Mouse (Mus musculus) c-Kit-positive CD71-positive TER-119-positive erythroid progenitor cells, embryonic 14.5 days (primary cell): ENCODE results near the gene Gm37240.

ENCODE experiments used
- DNase-seq: peaks from one replicate; pipeline ENCODE4 v3.0.0-alpha.2; 2013; ENCODE audit warnings: low spot score

The Gm37240 gene

DNA sequence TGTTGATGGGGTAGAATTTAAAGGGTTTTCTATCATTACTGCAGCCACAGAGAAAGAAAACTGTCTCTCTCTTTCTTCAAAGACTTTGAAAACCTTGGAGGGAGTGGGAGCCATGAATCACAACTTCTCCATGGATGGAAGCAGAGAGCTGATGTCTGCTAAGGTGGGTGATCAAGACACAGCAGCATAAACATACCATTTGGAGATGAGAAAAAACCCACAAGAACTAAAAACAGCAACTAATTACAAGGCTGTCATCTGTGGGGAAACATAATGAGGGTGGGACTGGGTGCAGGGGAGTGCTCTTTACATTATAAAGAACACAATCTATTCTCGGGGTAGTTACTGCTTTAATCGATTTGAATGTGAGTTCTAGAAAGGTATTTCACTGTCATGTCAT lies 622.4 kb downstream of the Gm37240 start:
- no peak for DNase-seq

DNA sequence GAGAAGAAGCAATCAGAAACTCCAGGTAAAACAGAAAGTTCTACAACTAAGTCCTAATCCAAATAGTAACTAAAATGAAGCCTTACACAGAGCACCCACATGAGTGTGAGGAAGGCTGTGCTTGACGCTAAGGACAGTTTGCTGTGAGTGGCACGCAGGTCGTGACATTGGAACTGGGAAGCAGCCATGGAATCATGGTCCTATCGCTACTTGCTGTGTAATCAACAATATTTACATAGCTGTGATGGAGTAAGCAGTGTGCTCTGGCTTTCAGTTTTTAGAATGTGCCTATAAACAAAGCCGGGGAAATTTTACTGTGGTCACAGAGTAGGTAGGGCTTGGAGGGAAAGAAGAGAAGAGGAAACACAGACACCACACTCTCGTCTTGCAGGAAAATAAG lies 622.8 kb downstream of the Gm37240 start:
- DNase-seq = no peak

DNA sequence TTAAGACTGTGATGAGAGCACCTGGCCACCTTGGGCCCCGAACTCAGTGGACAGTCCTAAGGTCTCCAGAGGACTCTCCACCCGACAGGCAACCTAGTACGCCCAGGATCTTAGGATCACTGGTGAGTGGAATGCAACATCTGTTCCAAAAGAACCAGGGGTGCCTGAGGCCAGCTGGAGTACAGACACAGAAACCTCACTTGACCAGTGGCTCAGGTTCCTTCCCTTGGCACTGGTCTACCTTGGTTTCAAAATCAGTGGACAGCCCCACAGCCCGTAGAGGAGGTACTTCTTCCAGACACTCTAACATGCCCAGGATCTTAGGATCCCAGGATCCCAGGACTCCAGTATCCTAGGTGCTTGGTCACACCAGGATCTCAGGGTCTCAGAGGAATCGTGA lies 632.8 kb downstream of the Gm37240 start:
- DNase-seq = no peak

DNA sequence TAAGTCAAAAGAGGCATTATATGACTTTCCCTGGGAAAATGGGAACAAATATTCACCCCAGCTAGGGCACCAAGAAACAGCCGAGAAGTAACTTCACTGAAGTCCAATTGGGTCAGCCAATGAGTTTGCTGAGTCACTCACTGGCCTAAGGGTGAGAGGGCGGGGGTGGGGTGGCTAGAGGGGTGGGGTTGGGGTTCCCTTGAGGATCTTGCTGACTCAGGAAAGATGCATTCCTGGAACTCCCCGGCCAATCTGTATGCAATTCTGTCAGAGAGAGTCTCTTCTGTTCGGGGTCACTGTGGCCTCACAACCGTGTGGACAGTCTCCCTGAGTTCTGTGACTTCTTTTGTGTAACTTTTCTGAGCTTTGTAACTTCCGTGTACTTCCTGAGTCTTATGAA lies 635.7 kb downstream of the Gm37240 start:
- no peak for DNase-seq

DNA sequence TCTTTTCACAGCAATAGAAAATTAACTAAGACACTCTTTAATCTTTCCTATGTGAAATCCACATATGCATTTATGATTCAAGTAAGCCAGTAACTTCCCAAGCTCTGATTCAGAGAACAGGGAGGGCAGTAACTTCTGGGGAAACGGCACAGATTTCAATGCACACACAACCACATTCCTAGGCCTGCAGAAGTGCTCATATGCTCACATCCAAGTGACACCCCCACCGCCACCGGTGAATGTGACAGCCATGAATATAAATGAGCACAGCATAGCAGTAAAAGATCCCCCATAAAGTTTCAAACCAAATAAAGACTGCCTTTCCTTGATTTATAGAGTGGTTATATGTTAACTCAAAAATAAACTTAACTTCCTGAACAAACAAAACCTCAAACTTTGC lies 641.2 kb downstream of the Gm37240 start:
- DNase-seq = no peak

DNA sequence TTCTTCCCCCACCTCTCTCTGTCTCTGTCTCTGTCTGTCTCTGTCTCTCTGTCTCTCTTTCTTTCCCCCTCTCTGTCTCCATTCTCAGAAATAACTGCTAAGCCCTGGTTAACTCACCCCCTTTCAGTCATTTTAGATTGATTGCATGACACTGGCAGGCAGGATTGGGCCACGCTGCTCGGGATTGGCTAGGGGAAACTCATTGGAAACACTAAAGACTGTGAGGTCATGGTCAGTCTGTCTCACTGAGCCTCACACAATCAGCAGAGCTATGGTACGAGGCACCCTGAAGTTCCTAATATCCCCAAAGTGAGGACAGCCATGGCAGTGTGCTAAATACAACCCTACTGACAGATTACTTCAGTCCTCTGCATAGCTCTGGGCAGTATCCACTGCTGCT lies 650.8 kb downstream of the Gm37240 start:
- DNase-seq = no peak

DNA sequence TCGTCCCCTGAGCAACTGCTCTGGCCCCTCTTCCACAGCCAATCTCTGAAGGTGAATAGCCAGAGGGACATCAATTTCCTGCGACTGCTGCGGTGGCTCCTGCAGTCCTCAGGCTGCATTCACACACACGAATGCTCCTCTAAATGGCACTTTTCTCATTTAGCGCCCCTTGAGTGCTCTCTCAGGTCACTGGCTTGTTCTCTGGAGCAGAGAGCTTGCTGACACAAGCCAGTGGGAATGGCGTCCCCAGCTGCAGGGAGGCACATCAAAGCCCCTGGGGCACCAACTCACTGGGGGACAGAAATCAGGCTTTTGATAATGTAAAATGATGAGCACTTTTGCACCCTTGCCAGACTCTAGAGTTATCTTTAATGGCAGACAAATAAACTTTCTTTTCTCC lies 654.5 kb downstream of the Gm37240 start:
- no peak for DNase-seq

- DNase-seq = no peak
Observed at GRCm38 (mm10) chr3:85222046-85222445, 665.3 kb downstream of the Gm37240 start.

DNA sequence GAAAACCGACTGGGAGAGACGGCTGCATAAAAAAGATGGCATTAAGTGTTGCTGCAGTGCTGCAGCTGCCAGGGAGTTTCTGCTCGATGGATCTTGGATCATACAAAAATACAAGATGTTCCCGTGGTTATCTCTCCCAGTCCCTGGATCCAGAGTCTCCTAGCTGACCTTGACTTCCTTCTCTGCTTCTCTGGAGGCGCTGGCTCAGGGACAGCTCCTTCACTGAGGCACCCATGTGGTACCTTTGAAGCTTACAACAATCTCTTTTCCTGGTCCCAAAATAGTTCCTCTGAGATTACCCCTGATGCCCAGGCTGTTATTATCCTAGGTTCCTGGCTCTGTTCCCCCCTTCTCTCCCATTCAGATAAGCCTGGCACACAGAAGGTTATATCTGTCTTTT lies 672.4 kb downstream of the Gm37240 start:
- DNase-seq = no peak

- no peak for DNase-seq
Observed at GRCm38 (mm10) chr3:85212751-85213350, 674.5 kb downstream of the Gm37240 start.

GRCm38 (mm10) chr3:85209887-85210844 lies 677.2 kb downstream of the Gm37240 start:
- DNase-seq = no peak

DNA sequence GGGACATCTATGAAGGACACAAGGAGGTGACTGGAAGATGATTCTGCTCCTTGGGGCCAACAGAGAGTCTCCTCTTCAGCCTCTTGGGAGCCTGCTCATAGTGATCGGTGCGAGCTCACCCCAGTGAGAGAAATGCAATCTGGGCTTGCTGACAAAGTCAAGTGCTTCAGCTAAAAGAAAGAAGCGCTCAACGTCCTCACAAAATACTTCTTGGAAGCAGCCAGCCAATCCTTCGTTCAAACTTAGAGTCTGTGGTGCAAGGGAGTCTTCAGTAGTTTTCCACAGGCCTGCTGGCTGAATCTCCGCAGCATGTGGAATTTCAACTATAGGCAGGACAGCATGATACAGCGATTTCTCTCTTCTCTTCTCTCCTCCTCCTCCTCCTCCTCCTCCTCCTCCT lies 680.8 kb downstream of the Gm37240 start:
- DNase-seq = no peak

GRCm38 (mm10) chr3:85205911-85206310 lies 681.4 kb downstream of the Gm37240 start:
- no peak for DNase-seq

DNA sequence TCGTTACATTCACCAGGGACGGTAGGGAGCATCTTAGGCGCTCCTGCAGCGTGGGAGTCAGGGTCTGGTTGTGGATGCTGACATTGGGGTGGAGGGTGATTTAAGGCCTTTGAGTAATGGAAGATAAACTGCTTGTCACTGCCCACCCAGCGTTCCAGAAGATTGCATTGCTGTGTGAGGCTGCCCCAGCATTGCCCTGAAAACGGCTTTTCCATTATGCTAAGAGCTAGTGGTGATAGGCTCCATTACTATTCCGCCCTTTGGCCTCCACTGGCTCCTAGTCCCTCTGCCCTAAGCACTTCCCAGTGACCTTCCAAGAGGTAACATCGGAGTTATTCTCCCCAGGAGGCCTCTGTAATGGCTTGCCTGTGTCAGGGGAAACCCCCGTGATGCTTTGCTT lies 683.7 kb downstream of the Gm37240 start:
- DNase-seq = no peak

- DNase-seq = no peak
Observed at GRCm38 (mm10) chr3:85202726-85203125, 684.6 kb downstream of the Gm37240 start.

DNA sequence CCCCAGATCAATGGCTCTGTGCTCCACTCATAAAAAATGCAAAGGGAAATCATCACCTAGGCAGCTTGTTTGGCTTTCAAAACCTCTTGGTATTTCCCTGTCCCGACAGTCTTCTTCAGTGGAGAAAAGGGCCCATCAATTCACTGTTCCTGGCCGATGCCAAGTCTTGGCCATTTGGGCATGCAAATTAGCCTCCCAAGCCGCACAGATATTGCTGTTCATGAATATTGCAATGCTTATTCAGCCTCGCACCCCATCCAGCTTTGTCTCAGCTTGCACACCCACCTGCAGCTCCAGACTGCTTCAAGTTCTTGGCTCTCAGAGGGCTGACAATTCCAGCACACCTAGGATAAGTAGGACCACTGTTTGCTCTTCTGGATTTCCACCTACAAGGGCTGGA lies 685.5 kb downstream of the Gm37240 start:
- no peak for DNase-seq

DNA sequence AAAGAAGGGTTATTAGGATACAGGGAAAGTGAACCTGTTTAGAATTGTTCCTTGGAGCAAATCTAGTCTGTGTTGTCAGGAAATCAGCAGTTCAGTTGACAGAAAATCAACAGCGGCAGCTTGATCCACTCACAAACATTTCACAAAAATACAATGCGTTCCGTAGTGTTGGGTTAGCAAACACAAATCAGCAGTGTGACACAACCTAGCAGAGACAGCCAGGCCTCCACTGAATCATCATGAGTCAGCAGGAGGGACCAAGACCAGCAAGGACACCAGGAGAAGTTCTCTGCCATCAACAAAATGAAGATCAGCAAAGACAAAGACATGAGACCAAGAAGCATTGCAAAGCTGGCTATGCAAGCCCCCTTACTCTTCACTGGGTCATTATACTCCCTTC lies 688.8 kb downstream of the Gm37240 start:
- DNase-seq = no peak

GRCm38 (mm10) chr3:85197148-85197547 lies 690.2 kb downstream of the Gm37240 start:
- no peak for DNase-seq

- DNase-seq = no peak
Observed at GRCm38 (mm10) chr3:85196591-85196990, 690.7 kb downstream of the Gm37240 start.

DNA sequence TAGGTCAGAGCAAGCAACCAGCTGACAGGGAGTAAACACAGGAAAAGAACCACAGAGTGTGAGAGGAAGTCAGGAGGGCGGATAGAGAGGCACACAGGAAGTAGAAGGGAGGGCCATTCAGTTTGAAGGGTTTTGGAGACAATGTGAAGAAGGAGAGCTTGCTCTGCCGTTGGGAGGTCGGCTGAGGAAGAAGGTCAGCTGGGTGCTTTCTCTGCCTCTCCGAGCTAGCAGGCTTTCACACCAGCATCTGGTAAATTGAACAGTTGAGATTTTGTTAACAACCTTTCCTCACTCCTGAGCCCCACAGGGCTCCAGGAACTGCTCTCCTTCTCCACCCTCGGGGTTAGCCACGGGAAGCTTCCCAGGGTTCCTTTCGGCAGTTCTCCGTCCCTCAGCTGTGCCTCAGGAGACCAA lies 692.2 kb downstream of the Gm37240 start:
- peak; percentile 30 for DNase-seq

DNA sequence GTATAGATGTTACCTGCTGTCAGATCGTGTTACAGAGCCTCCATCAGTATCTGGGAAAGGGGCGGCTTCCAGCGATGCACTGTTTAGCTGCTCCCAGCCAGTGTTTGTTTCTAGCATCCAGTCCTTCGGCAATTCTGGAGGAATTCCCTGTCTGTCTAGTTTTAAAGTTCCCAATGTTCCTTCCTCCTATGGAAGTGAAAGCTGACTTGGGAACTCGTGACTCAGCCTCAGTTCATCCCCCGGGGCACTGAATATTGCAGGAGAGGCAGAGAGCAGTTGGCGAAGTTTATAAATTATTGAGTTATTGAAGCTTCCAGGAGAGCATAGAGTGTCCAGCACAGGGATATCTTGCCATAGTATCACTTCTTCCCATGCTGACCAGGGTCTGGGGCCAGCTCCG lies 697.5 kb downstream of the Gm37240 start:
- no peak for DNase-seq

DNA sequence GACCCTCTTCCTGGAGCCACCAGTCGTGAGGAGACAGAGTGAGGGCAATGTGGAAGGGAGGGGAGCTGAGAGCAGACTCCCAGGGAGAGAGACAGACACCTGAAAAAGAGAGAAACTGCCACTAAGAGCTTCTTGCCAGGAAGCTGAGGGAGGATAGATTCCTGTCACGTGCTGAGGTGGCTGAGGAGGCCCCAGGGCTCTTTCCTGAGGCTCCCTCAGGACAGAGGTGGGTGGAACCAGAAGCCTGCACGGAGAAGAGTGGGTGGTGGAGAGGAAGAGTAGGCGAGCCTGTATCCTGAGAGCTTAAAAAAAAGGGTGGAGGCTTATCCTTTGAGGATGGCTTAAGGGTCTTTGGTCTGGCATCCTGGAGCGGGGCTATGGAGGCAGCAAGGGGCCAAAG lies 699.0 kb downstream of the Gm37240 start:
- no peak for DNase-seq

GRCm38 (mm10) chr3:85186661-85187076 lies 700.6 kb downstream of the Gm37240 start:
- no peak for DNase-seq

DNA sequence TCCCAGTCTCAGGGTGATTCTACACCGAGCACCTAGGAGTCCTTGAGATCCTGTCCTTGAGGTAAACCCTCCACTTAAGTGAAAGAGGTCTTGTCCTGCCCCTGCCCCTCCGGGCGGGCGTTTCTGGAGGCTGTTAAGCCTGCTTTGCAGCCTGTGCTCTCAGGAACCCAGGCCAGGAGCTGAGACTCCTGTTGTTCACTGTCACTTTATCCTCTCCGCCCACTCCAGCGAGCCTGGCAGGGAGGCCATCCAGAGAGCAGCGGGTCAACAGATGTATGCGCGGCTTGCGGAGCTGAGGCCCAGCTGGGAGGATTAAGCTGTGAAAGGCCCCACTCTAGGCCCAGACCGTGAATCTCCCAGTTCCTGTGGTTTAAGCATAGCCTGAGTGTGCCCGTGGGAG lies 701.5 kb downstream of the Gm37240 start:
- DNase-seq = no peak
